Mouse (Mus musculus): Measurements from ENCODE around the gene Hist1h2ab.

DNA sequence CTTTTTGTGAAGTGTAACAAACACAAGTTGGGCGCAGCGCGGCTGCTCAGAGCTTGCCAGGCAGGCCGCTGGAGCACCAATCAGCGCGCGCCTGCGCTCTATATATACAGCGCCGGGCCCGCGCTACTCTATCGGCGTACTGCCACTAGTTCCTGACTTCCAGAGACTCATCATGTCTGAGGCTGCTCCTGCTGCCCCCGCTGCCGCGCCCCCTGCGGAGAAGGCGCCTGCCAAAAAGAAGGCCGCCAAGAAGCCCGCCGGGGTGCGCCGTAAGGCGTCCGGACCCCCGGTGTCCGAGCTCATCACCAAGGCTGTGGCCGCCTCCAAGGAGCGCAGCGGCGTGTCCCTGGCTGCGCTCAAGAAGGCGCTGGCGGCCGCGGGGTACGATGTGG is 12.3 kb upstream of the Hist1h2ab start, which contains the start of gene Hist1h1c:
- TF ChIP-seq CTCF (IDR thresholded peaks at IDR 0.05; ENCODE audit: low read depth) (peak; percentile 47), EP300 (optimal IDR thresholded peaks at IDR 0.05) (no peak)

Data from stomach, postnatal 0 days (tissue).